Mouse (Mus musculus) stomach, postnatal 0 days (tissue): Measurements from ENCODE around the gene Olfr370.

Source experiments
- CTCF ChIP-seq: IDR thresholded peaks from 2 replicates; pipeline ENCODE4 v1.5.1; 2016; ENCODE audit warnings: antibody characterized with exemption, low read depth, mild to moderate bottlenecking, moderate library complexity
- EP300 ChIP-seq: optimal IDR thresholded peaks from 2 replicates; pipeline ENCODE3; 2016; ENCODE audit warnings: antibody characterized with exemption

DNA sequence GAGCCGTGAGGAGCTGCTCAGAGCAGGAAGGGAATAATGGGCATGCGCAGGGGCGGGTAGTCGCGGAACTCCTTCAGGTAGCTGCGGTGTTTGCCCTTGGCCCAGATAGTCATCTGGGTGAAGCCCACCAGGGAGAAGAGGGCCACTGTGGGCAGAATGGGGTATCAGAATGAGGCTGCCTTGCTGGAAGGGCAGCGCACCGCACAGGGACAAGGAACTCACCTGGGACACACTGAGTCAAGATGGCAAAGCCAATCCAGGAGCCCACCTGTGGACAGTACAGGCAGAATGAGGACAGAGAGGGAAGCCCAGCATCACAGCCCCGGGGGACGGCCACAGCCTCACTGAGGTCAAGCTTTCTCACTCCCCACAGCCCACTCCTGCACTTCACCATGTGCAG is 36.2 kb downstream of the Olfr370 start:
- TF ChIP-seq CTCF = no peak
- no peak for TF ChIP-seq EP300
